Mouse (Mus musculus) lung, adult 2 months (tissue): ENCODE results near the gene Ccdc152. TPM values are rescaled to one million over a fixed set of nuclear protein-coding genes. Genes with fewer than 3 reads are reported as not detected.

ENCODE experiments used
- DNase-seq: peaks from one replicate; pipeline ENCODE4 v3.0.0; 2022
- H3K4me1 ChIP-seq: fragments of 200-500 bp; 2 replicates; pipeline ENCODE4 v1.6.1; 2011; ENCODE audit warnings: low read length; ENCODE audit not compliant: control insufficient read depth, insufficient read depth
- H3K4me3 ChIP-seq: fragments of 200-500 bp; replicated peaks from 2 replicates; pipeline ENCODE3; 2011; ENCODE audit warnings: low read depth, mild to moderate bottlenecking, control low read depth, low read length; ENCODE audit errors: extremely low read depth
- CTCF ChIP-seq: fragments of 200-500 bp; IDR thresholded peaks from 2 replicates; pipeline ENCODE4 v1.5.1; 2011; ENCODE audit warnings: mild to moderate bottlenecking, low read length, control low read depth; ENCODE audit not compliant: insufficient read depth
- POLR2A ChIP-seq: fragments of 200-500 bp; IDR thresholded peaks from 2 replicates; pipeline ENCODE4 v1.6.1; 2011; ENCODE audit warnings: low read depth, mild to moderate bottlenecking, control low read depth, low read length, borderline replicate concordance; ENCODE audit errors: extremely low read depth
- WGBS: fragments of 180-500 bp; shearing (Covaris S2); methylation state at CpG from one replicate; pipeline ENCODE4 v1.1.7; 2018; 5-methylcytosine and 5-hydroxymethylcytosine counted together
- polyA plus RNA-seq: library from polyadenylated mRNA; depleted of rRNA; stranded (reverse); fragments of >200 nt; gene quantifications from 2 replicates; pipeline ENCODE4 v1.2.3, GENCODE M21; 2012; rRNA removed

Ccdc152 gene
- polyA plus RNA-seq, 1 experiment: 0.98 TPM

DNA sequence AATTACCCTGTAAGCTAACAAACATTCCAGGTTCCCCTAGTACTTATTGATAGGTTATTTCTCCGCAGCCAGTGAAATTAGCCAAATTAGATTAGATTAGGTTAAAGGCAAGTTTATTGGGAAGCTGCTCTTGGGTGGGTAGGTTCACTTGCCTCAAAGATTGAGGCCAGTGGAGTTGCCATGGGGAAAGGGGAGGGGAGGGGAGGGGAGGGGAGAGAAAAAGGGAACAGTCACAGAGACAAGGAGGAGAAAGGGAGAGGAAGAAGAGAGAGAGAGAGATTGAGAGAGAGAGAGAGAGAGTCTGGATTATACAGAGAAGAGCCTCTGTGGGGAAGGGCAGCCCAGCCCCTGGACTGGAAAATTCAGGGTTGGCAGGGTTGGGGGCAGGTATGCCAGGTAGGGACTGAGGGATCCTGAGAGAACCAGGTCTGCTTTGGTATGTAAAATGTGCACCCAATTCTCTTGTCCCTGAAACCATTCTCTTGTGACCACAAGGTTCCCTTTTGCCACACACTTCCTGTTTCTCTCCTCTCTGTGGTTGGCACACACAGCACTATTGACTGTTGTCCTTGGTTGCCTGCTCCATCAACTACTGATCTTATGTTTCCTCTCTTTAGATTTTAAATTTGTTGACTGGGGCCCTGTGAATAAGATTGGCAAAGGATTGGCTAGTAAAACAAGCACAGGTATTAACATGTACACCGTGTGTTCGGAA lies 69.3 kb downstream of the Ccdc152 start:
- Histone ChIP-seq H3K4me3 (no peak overlapping the region), H3K4me1 (peaks cover 7% of the 10 kb centered on the region; the same call in 1 of the 2 replicates)
- no peak for TF ChIP-seq POLR2A
- TF ChIP-seq CTCF: no peak
- WGBS: 76% methylated on average over 3 of the region's 3 CpGs
- no peak for DNase-seq

DNA sequence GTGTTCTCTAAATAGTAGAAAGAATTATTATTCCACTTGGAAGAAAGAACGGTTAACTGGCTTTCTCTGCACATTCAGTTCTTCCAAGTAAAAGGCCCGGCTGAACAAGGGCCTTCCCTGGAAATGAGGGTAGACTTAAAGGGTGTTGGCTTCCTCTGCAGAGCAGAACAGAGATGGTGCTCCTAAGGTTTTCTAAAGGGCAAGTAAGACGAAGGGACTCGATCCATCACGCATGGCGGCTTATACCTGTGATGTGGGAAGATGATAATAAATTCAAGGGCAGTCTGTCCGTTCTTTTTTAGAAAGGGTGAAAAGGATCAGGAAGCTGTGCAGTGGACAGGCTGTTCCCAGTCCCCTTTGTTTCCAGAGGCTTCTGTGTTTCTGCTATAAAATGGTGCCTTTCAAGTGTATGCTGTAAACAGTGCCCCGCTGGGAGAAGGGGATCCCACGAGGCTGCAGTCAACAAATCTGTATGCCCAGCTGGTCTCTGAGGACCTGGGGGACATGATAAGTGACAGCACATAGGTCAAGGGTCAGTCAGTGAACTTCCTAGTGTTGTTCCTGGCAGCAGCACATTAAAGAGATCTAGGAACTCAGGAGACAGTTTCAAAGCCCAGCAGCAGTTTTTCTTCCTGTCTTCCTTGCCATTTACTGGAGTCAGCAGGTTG lies 71.0 kb downstream of the Ccdc152 start:
- WGBS: 43% methylated on average over 9 of the region's 9 CpGs
- DNase-seq: no peak
- TF ChIP-seq CTCF (no peak), POLR2A (no peak)
- peaks cover 20% of the 10 kb centered on the region for H3K4me1 ChIP-seq
- no peak overlapping the region for H3K4me3 ChIP-seq

DNA sequence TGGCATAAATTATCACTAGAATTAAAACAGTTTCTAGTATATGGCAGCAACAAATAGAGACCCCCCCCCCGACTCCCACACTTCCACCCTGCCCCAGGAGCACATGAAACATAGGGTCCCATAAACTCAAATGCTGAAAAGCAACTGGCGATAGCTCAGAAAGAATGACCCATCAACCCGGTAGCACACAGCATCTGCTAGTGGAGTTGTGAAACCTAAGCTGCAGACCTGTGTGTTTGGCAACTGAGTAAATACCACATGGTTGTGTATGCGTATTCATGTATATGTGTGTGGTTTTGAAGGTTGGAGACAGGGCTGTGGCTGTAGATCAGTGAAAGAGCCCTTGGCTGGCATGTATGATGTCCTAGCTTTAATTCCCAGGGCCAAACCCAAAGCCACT lies 72.3 kb downstream of the Ccdc152 start:
- Histone ChIP-seq H3K4me3 (no peak overlapping the region), H3K4me1 (peaks cover 28% of the 10 kb centered on the region)
- TF ChIP-seq POLR2A: no peak
- no peak for TF ChIP-seq CTCF
- DNase-seq: no peak
- WGBS: 76% methylated on average over 4 of the region's 4 CpGs

Other genes with a start within 250 kb of the Ccdc152 start
- gene Selenop, start 35.0 kb downstream of the Ccdc152 start, polyA plus RNA-seq: 308 and 329 TPM in 2 replicates